Mouse (Mus musculus): ENCODE results near the gene Exosc2. TPM values are rescaled to one million over a fixed set of nuclear protein-coding genes. Genes with fewer than 3 reads are reported as not detected.

The Exosc2 gene
- polyA plus RNA-seq, 1 experiment from 2014 or later = 18.2 TPM

- H3K9ac ChIP-seq (ENCODE audit: low read depth, low read length) = no peak overlapping the region
- no peak overlapping the region for H3K27ac ChIP-seq (ENCODE audit: low read depth, low read length)
- H3K27me3 ChIP-seq (replicated peaks; ENCODE audit: control insufficient read depth, insufficient read depth, low read length) = peaks cover 94% of the 10 kb centered on the region
- H3K4me3 ChIP-seq (ENCODE audit: low read depth, low read length) = no peak overlapping the region
- H3K9me3 ChIP-seq (ENCODE audit: control insufficient read depth) = no peaks in the 10 kb centered on the region
- WGBS = 4% methylated on average over 18 of the region's 18 CpGs
- TF ChIP-seq CTCF (IDR thresholded peaks at IDR 0.05; ENCODE audit: low read depth) = no peak
- H3K4me2 ChIP-seq (replicated peaks; ENCODE audit: low read depth) = no peak overlapping the region
- H3K36me3 ChIP-seq (ENCODE audit: control insufficient read depth, insufficient read depth) = no peaks in the 10 kb centered on the region
- no peaks in the 10 kb centered on the region for H3K4me1 ChIP-seq (replicated peaks; ENCODE audit: control insufficient read depth, insufficient read depth, low read length)
- ATAC-seq = no peak
These were observed 28.6 kb upstream of the Exosc2 start for GRCm38 (mm10) chr2:31641929-31642328.

DNA sequence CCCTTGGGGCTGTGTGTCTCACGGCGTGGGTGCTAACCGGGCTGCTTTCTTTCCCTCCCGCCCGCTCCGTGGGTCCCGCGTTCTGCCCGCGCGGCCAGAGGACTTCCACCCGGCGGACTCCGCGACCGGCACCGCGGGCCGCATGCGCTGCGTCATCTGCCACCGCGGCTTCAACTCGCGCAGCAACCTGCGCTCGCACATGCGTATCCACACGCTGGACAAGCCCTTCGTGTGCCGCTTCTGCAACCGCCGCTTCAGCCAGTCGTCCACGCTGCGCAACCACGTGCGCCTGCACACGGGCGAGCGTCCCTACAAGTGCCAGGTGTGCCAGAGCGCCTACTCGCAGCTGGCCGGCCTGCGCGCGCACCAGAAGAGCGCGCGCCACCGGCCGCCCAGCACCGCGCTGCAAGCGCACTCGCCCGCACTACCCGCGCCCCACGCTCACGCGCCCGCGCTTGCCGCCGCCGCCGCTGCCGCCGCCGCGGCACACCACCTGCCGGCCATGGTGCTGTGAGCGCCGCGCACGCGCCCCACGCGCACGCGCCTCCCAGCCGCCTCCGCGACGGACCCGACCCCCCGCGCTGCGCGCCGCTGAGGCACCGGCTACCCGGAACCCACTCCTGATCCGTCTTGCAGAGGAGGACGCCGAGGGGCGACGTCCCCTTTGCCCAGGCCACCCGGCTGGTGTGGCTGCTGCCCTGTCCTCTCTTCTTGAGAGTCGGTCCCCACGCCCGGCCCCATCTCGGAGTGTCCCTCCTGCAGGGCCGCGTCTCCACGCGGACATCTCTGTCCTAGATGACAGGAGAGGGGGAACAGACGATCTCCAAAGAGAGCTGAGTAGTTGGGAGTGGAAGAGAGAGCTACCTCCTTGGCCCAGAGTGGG is 16.3 kb upstream of the Exosc2 start:
- H3K36me3 ChIP-seq (ENCODE audit: control insufficient read depth, insufficient read depth) = no peaks in the 10 kb centered on the region
- peak overlapping the region; percentile 50 for H3K4me3 ChIP-seq (ENCODE audit: low read depth, low read length)
- no peak overlapping the region for H3K27ac ChIP-seq (ENCODE audit: low read depth, low read length)
- no peaks in the 10 kb centered on the region for H3K4me1 ChIP-seq (replicated peaks; ENCODE audit: control insufficient read depth, insufficient read depth, low read length)
- WGBS = under 1% methylated on average over 101 of the region's 109 CpGs
- H3K4me2 ChIP-seq (replicated peaks; ENCODE audit: low read depth) = peak overlapping the region; percentile 93
- peak overlapping the region; percentile 5; the same call in 1 of the 2 replicates for H3K9ac ChIP-seq (ENCODE audit: low read depth, low read length)
- TF ChIP-seq CTCF (IDR thresholded peaks at IDR 0.05; ENCODE audit: low read depth) = no peak
- ATAC-seq = peak; percentile 52; the same call in 1 of the 2 replicates
- no peaks in the 10 kb centered on the region for H3K9me3 ChIP-seq (ENCODE audit: control insufficient read depth)
- H3K27me3 ChIP-seq (replicated peaks; ENCODE audit: control insufficient read depth, insufficient read depth, low read length) = peaks cover 58% of the 10 kb centered on the region

DNA sequence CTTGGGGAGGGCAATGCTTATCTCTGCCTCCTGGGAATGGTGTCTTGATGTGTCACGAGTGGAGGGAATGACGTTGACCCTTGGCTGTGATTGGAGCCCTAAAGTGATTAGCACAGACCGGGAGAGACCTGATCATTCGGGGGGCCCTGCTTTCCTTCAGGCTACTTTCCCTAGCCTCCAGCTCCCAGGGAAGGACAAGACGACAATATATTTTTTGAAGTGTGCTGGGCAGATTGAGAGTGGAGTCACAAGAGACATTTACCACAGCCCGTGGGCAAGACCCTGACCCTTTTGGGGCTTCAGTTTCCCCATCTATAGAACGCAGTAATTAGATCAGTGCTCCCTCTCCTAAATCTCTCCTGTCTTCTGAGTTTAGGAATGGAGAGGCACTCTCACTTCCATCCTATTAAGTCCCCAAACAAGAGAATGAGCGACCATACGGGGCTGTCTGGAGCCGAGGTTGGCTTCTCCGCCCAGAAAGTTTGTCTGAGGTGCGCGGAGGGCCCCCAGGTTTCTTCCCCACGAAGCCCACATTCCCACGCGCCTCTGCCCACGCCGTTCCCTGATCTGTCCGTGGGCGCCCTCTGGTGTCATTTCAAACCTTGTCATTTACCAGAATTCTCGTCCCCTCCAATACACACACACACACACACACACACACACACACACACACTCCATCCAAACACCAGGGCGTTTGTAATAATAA is 15.5 kb upstream of the Exosc2 start:
- Histone ChIP-seq H3K4me2 (replicated peaks; ENCODE audit: low read depth) (peak overlapping the region; percentile 93), H3K9ac (ENCODE audit: low read depth, low read length) (no peak overlapping the region), H3K27ac (ENCODE audit: low read depth, low read length) (no peak overlapping the region), H3K36me3 (ENCODE audit: control insufficient read depth, insufficient read depth) (no peaks in the 10 kb centered on the region), H3K4me3 (ENCODE audit: low read depth, low read length) (peak overlapping the region; percentile 50; the same call in 1 of the 2 replicates), H3K9me3 (ENCODE audit: control insufficient read depth) (no peaks in the 10 kb centered on the region), H3K27me3 (replicated peaks; ENCODE audit: control insufficient read depth, insufficient read depth, low read length) (peaks cover 57% of the 10 kb centered on the region), H3K4me1 (replicated peaks; ENCODE audit: control insufficient read depth, insufficient read depth, low read length) (no peaks in the 10 kb centered on the region)
- peak; percentile 71 for TF ChIP-seq CTCF (IDR thresholded peaks at IDR 0.05; ENCODE audit: low read depth)
- 5% methylated on average over 22 of the region's 22 CpGs for WGBS
- ATAC-seq = no peak

- Histone ChIP-seq H3K4me3 (ENCODE audit: low read depth, low read length) (no peak overlapping the region), H3K36me3 (ENCODE audit: control insufficient read depth, insufficient read depth) (no peaks in the 10 kb centered on the region), H3K9ac (ENCODE audit: low read depth, low read length) (no peak overlapping the region), H3K4me1 (replicated peaks; ENCODE audit: control insufficient read depth, insufficient read depth, low read length) (no peaks in the 10 kb centered on the region), H3K4me2 (replicated peaks; ENCODE audit: low read depth) (no peak overlapping the region), H3K9me3 (ENCODE audit: control insufficient read depth) (no peaks in the 10 kb centered on the region), H3K27ac (ENCODE audit: low read depth, low read length) (no peak overlapping the region), H3K27me3 (replicated peaks; ENCODE audit: control insufficient read depth, insufficient read depth, low read length) (peaks cover 45% of the 10 kb centered on the region)
- TF ChIP-seq CTCF (IDR thresholded peaks at IDR 0.05; ENCODE audit: low read depth) = no peak
- 85% methylated on average over 7 of the region's 7 CpGs for WGBS
- ATAC-seq = no peak
These were observed 14.1 kb upstream of the Exosc2 start for GRCm38 (mm10) chr2:31656374-31656773.

GRCm38 (mm10) chr2:31662939-31663803 is 7.3 kb upstream of the Exosc2 start:
- WGBS = 27% methylated on average over 8 of the region's 8 CpGs
- Histone ChIP-seq H3K36me3 (ENCODE audit: control insufficient read depth, insufficient read depth) (no peaks in the 10 kb centered on the region), H3K4me3 (ENCODE audit: low read depth, low read length) (no peak overlapping the region), H3K4me2 (replicated peaks; ENCODE audit: low read depth) (no peak overlapping the region), H3K4me1 (replicated peaks; ENCODE audit: control insufficient read depth, insufficient read depth, low read length) (no peaks in the 10 kb centered on the region), H3K9me3 (ENCODE audit: control insufficient read depth) (no peaks in the 10 kb centered on the region), H3K27ac (ENCODE audit: low read depth, low read length) (no peak overlapping the region), H3K27me3 (replicated peaks; ENCODE audit: control insufficient read depth, insufficient read depth, low read length) (no peaks in the 10 kb centered on the region), H3K9ac (ENCODE audit: low read depth, low read length) (no peak overlapping the region)
- no peak for TF ChIP-seq CTCF (IDR thresholded peaks at IDR 0.05; ENCODE audit: low read depth)
- peak; percentile 89 for ATAC-seq

Measured in intestine, postnatal 0 days (tissue).